Mouse (Mus musculus) T-helper 17 cell (primary cell): ENCODE data around the gene 1500009C09Rik.

Experiments used
- in situ Hi-C, 2 experiments: fragments of 300-600 bp; cut with MboI, MseI; formaldehyde crosslinking; loops; 1 replicate in 1 of 2; 2 replicates in 1 of 2; pipeline ENCODE4 v1.15.1; 2025; ENCODE audit warnings: high pct_unique_total_duplicates in 2 of 2

Gene 1500009C09Rik

GRCm38 (mm10) chr15:82298764-82299561 is 46.8 kb downstream of the 1500009C09Rik start, which contains the start of gene Wbp2nl:
Wbp2nl (plus strand) TSS chr15:82298954.
- in situ Hi-C loops = no loop called here

- in situ Hi-C loops = no loop called here
These were observed 54.9 kb downstream of the 1500009C09Rik start for GRCm38 (mm10) chr15:82307107-82307506.

- in situ Hi-C loops = no loop called here
These were observed 56.2 kb downstream of the 1500009C09Rik start for GRCm38 (mm10) chr15:82308416-82308815.
